Mouse (Mus musculus): Measurements from ENCODE around the gene Ets1.
A peak's percentile ranks its signal among the peaks of the same experiment; 100 is the strongest.

The Ets1 gene

GRCm38 (mm10) chr9:32758280-32758905 is 122.4 kb downstream of the Ets1 start:
- no peak for DNase-seq (ENCODE audit: low read depth, low spot score)

GRCm38 (mm10) chr9:32760649-32761157 is 124.7 kb downstream of the Ets1 start:
- no peak for DNase-seq (ENCODE audit: low read depth, low spot score)

- no peak for DNase-seq (ENCODE audit: low read depth, low spot score)
Observed at GRCm38 (mm10) chr9:32761326-32761725, 125.3 kb downstream of the Ets1 start.

- peak; percentile 25 for DNase-seq (ENCODE audit: low read depth, low spot score)
Observed at GRCm38 (mm10) chr9:32764374-32764773, 128.4 kb downstream of the Ets1 start.

GRCm38 (mm10) chr9:32765123-32765522 is 129.1 kb downstream of the Ets1 start:
- no peak for DNase-seq (ENCODE audit: low read depth, low spot score)

GRCm38 (mm10) chr9:32778866-32779265 is 142.8 kb downstream of the Ets1 start:
- no peak for DNase-seq (ENCODE audit: low read depth, low spot score)

GRCm38 (mm10) chr9:32782391-32783092 is 146.5 kb downstream of the Ets1 start:
- peak; percentile 61 for DNase-seq (ENCODE audit: low read depth, low spot score)

GRCm38 (mm10) chr9:32787091-32787490 is 151.1 kb downstream of the Ets1 start:
- peak; percentile 51 for DNase-seq (ENCODE audit: low read depth, low spot score)

GRCm38 (mm10) chr9:32787615-32788014 is 151.6 kb downstream of the Ets1 start:
- DNase-seq (ENCODE audit: low read depth, low spot score), result peak; percentile 91

GRCm38 (mm10) chr9:32789306-32789705 is 153.3 kb downstream of the Ets1 start:
- DNase-seq (ENCODE audit: low read depth, low spot score), result peak; percentile 90

GRCm38 (mm10) chr9:32791699-32792098 is 155.7 kb downstream of the Ets1 start:
- DNase-seq (ENCODE audit: low read depth, low spot score), result peak; percentile 70

- no peak for DNase-seq (ENCODE audit: low read depth, low spot score)
Observed at GRCm38 (mm10) chr9:32798171-32798570, 162.2 kb downstream of the Ets1 start.

GRCm38 (mm10) chr9:32806106-32806505 is 170.1 kb downstream of the Ets1 start:
- DNase-seq (ENCODE audit: low read depth, low spot score), result no peak

Measured in skeletal muscle tissue, adult 2 months (tissue).